Comparison of ENCODE assay signal across 8 mouse cellular contexts in the genomic region with DNA sequence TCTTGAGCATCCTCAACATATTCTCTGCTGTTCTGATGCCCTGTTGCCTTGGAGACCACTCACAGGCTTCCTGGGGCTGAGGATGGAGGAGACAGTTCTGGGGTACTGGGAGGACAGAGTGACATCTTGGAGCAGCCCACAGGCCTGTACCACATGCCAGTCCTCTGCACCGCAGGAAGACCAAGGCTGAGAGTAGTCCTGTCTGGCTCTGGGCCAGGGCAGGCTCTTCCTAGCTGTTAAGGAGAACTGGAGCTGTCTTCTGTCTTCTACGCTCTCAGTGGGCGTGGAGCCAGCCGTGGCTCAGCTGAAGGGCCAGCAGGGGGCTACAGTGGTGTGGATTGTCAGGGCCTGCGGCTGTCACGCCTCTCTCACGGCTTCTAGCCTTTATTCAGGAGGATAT. TPM values are rescaled to one million over a fixed set of nuclear protein-coding genes. Genes with fewer than 3 reads are reported as not detected.
A peak's percentile ranks its signal among the peaks of the same experiment; 100 is the strongest.
DNase-seq lines count a peak whose midpoint lies in the region; ATAC-seq and TF ChIP-seq lines count a peak whose summit lies in the region.

No protein-coding gene starts in this region.

- TF ChIP-seq EP300 in liver, embryonic 14.5 days (IDR thresholded peaks at IDR 0.05; ENCODE audit: low read depth): no peak

- peak; percentile 54; the same call in 1 of the 2 replicates for ATAC-seq in heart, embryonic 15.5 days (replicated peaks; ENCODE audit: insufficient number of reproducible peaks, insufficient read depth, low FRiP score, low read depth)
- ATAC-seq in forebrain, embryonic 13.5 days: peak; percentile 68
- peak; percentile 76 for ATAC-seq in hindbrain, postnatal 0 days
- no peak for ATAC-seq in liver, embryonic 14.5 days (ENCODE audit: insufficient read depth)
- no peak for ATAC-seq in CD4-positive, CD25-positive, alpha-beta regulatory T cell, adult 4 months

- 10% methylated on average over 7 of the region's 7 CpGs for WGBS in heart, embryonic 15.5 days
- 7% methylated on average over 7 of the region's 7 CpGs for WGBS in forebrain, embryonic 13.5 days
- WGBS in hindbrain, postnatal 0 days: 6% methylated on average over 7 of the region's 7 CpGs
- 22% methylated on average over 7 of the region's 7 CpGs for WGBS in liver, embryonic 14.5 days (ENCODE audit: insufficient replicate concordance)

- TF ChIP-seq CTCF in hindbrain, postnatal 0 days (IDR thresholded peaks at IDR 0.05; ENCODE audit: low read depth): peak; percentile 64
- TF ChIP-seq CTCF in liver, embryonic 14.5 days (IDR thresholded peaks at IDR 0.05; ENCODE audit: low read depth): peak; percentile 47

- no peak overlapping the region for H3K4me3 ChIP-seq in heart, embryonic 15.5 days
- no peak overlapping the region for H3K4me3 ChIP-seq in forebrain, embryonic 13.5 days
- no peak overlapping the region for H3K4me3 ChIP-seq in hindbrain, postnatal 0 days (ENCODE audit: low read length)
- no peak overlapping the region for H3K4me3 ChIP-seq in liver, embryonic 14.5 days (ENCODE audit: insufficient read depth in 1 of 2, low read depth in 2 of 2, low read length in 2 of 2)

- H3K36me3 ChIP-seq in heart, embryonic 15.5 days: no peaks in the 10 kb centered on the region
- H3K36me3 ChIP-seq in forebrain, embryonic 13.5 days (ENCODE audit: poor library complexity, severe bottlenecking): no peaks in the 10 kb centered on the region
- no peaks in the 10 kb centered on the region for H3K36me3 ChIP-seq in hindbrain, postnatal 0 days (ENCODE audit: insufficient read depth, low read length)
- no peaks in the 10 kb centered on the region for H3K36me3 ChIP-seq in liver, embryonic 14.5 days (replicated peaks; ENCODE audit: control insufficient read depth, insufficient read depth, low read depth)

- H3K9ac ChIP-seq in heart, embryonic 15.5 days: no peak overlapping the region
- no peak overlapping the region for H3K9ac ChIP-seq in forebrain, embryonic 13.5 days
- H3K9ac ChIP-seq in hindbrain, postnatal 0 days (replicated peaks; ENCODE audit: low read length): no peak overlapping the region
- no peak overlapping the region for H3K9ac ChIP-seq in liver, embryonic 14.5 days (replicated peaks)

- no peaks in the 10 kb centered on the region for H3K27me3 ChIP-seq in heart, embryonic 15.5 days
- peaks cover 8% of the 10 kb centered on the region; the same call in 1 of the 2 replicates for H3K27me3 ChIP-seq in forebrain, embryonic 13.5 days
- no peaks in the 10 kb centered on the region for H3K27me3 ChIP-seq in hindbrain, postnatal 0 days (ENCODE audit: insufficient read depth, low read length)
- no peaks in the 10 kb centered on the region for H3K27me3 ChIP-seq in liver, embryonic 14.5 days (ENCODE audit: control insufficient read depth, insufficient read depth, low read length)

- H3K9me3 ChIP-seq in heart, embryonic 15.5 days (replicated peaks): no peaks in the 10 kb centered on the region
- H3K9me3 ChIP-seq in forebrain, embryonic 13.5 days (replicated peaks): no peaks in the 10 kb centered on the region
- no peaks in the 10 kb centered on the region for H3K9me3 ChIP-seq in hindbrain, postnatal 0 days (ENCODE audit: low read length)
- H3K9me3 ChIP-seq in liver, embryonic 14.5 days (ENCODE audit: control insufficient read depth, low read length): no peaks in the 10 kb centered on the region

- H3K4me2 ChIP-seq in heart, embryonic 15.5 days: no peak overlapping the region
- no peak overlapping the region for H3K4me2 ChIP-seq in forebrain, embryonic 13.5 days
- H3K4me2 ChIP-seq in hindbrain, postnatal 0 days (ENCODE audit: low read depth, low read length): no peak overlapping the region
- no peak overlapping the region for H3K4me2 ChIP-seq in liver, embryonic 14.5 days (ENCODE audit: low read depth)

- no peak for DNase-seq in heart, adult 18-20 months
- DNase-seq in adrenal gland, postnatal 36 days: peak; percentile 43 to 61
- DNase-seq in hindbrain, postnatal 0 days (ENCODE audit: low spot score): peak; percentile 88
- DNase-seq in liver, embryonic 14.5 days (ENCODE audit: low read depth in 3 of 3, low spot score in 3 of 3): no peak
- peak; percentile 25 for DNase-seq in ovary, adult 18-20 months (ENCODE audit: low spot score)

- H3K4me1 ChIP-seq in heart, embryonic 15.5 days (replicated peaks): peaks cover 20% of the 10 kb centered on the region
- peaks cover 16% of the 10 kb centered on the region for H3K4me1 ChIP-seq in forebrain, embryonic 13.5 days
- peaks cover 20% of the 10 kb centered on the region for H3K4me1 ChIP-seq in hindbrain, postnatal 0 days (ENCODE audit: insufficient read depth, low read length)
- H3K4me1 ChIP-seq in liver, embryonic 14.5 days (replicated peaks; ENCODE audit: control insufficient read depth in 2 of 2, insufficient read depth in 2 of 2, low read length in 1 of 2): no peaks in the 10 kb centered on the region

- no peak overlapping the region for H3K27ac ChIP-seq in heart, embryonic 15.5 days
- peak overlapping the region; percentile 48; the same call in 1 of the 2 replicates for H3K27ac ChIP-seq in forebrain, embryonic 13.5 days
- peak overlapping the region; percentile 32; the same call in 1 of the 2 replicates for H3K27ac ChIP-seq in hindbrain, postnatal 0 days
- H3K27ac ChIP-seq in liver, embryonic 14.5 days: no peak overlapping the region

RNA-seq across cellular contexts. Expression of gene Tpra1, which starts 57.8 kb away (rescaled TPM):
- 41.4 and 54.7 TPM in 2 replicates for polyA plus RNA-seq in heart, embryonic 15.5 days (2015; fragmentation: Nextera tagmentation; extraction: Ambion mirVana)
- 10 to 100 TPM; 35.0 to 37.1 TPM for total RNA-seq in heart, adult 18-20 months (2021)
- 100 to 1,000 TPM; 104 TPM for total RNA-seq in adrenal gland, postnatal 36 days (2021)
- 45.4 and 53.9 TPM in 2 replicates for polyA plus RNA-seq in forebrain, embryonic 13.5 days (2015; fragmentation: Nextera tagmentation; extraction: Ambion mirVana)
- 55.2 and 88.4 TPM in 2 replicates for total RNA-seq in hindbrain, postnatal 0 days (2014; rRNA removed)
- polyA plus RNA-seq in hindbrain, postnatal 0 days (2015; fragmentation: Nextera tagmentation; extraction: Ambion mirVana): 49.4 and 56.0 TPM in 2 replicates
- 52.2 and 61.5 TPM in 2 replicates for polyA plus RNA-seq in liver, embryonic 14.5 days (2012; rRNA removed)
- polyA plus RNA-seq in liver, embryonic 14.5 days (2014; fragmentation: Nextera tagmentation; extraction: Ambion mirVana): 25.6 and 32.9 TPM in 2 replicates
- polyA plus RNA-seq in CD4-positive, CD25-positive, alpha-beta regulatory T cell, adult 4 months (2017; shearing (Covaris generic)): 10 to 100 TPM; 54.7 to 74.1 TPM

Comparison
In these comparisons a context has a peak if more than half of its experiments do, and no peak if none do; other contexts are left out.
1. ATAC-seq: peak in heart, embryonic 15.5 days (single experiment), forebrain, embryonic 13.5 days (single experiment) and hindbrain, postnatal 0 days (single experiment); none in liver, embryonic 14.5 days (single experiment) and CD4-positive, CD25-positive, alpha-beta regulatory T cell, adult 4 months (single experiment).
2. H3K27ac ChIP-seq: peak in forebrain, embryonic 13.5 days (single experiment) and hindbrain, postnatal 0 days (single experiment); none in heart, embryonic 15.5 days (single experiment) and liver, embryonic 14.5 days (single experiment).
3. DNase-seq: peak in adrenal gland, postnatal 36 days (2 of 2), hindbrain, postnatal 0 days (single experiment) and ovary, adult 18-20 months (single experiment); none in heart, adult 18-20 months (0 of 2) and liver, embryonic 14.5 days (0 of 3).